Mouse (Mus musculus): ENCODE measurements around the gene Gm45808. TPM values are rescaled to one million over a fixed set of nuclear protein-coding genes. Genes with fewer than 3 reads are reported as not detected.

The Gm45808 gene
- polyA plus RNA-seq (2012; rRNA removed; ENCODE audit: low replicate concordance): 5.0 and 20.5 TPM in 2 replicates

DNA sequence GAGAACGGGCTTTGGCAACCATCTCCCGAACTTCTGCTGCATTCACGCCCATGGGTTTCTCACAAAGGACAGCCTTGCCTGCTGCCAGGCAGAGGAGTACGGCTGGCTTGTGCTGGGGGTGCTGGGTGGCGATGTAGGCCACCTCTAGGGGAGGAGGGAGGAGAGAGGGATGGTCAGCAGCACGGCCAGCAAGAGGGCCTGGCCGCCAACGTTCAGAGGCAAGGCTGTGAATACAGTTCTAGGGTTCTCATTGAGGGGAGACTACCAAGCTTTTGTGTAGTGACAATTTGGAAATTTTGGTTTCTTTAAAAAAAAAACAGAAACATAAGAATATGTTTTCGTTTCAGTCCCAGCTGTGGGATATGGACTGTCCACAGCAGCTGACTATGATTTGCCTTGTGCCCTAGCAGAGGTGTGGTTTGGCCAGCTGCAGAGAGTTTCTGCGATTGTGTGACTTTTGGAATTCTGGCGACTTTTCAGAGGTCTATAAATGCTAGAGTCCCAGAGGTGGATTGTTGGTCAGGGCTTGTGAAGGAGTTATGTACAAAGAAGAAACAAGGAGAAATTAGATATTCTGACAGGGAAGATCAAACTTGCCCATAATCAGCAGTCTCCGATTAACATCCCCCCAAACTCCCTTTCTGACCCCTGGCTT, at the start of gene Gm45808:
Gene Gm45808, minus strand, starts transcription at position 51 of the 655 bp plus-strand sequence.

DNA sequence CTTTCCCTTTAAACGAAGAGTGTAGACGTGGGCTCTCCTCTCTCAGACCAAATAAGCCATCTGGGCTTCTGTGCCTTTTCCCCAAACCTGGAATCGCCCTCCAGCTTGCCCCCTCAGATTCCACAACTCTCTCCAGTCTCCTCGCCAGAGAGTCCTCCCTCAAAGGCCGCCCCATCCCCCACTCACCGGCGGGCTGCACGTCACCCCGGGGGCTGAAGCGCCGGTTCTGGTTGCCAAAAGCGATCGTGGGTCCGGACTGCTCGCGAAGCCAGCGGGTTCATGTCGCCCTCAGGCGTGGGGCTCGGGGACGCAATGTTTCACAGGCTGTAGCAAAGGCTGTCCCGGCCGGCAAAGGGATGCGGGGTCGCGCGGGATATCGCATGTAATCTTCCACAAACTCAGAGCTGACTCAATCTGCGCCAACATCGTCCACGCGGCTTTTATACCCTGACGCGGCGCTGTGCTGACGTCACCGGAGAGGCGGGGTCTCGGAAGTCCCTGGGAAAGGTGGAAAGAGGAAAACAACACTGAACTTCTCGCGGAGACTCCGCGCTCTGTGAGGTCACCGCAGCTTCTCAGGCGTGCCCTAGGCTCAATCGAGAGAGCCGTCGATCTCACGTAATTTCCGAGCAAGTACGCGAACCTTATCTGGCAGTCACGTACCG, 39.3 kb upstream of the Gm45808 start, which contains the start of the genes Ppp1r15a and Plekha4:
Gene Ppp1r15a, minus strand, starts transcription at position 460 of the 665 bp plus-strand sequence.
Gene Plekha4, plus strand, starts transcription at position 522 of the 665 bp plus-strand sequence.

DNA sequence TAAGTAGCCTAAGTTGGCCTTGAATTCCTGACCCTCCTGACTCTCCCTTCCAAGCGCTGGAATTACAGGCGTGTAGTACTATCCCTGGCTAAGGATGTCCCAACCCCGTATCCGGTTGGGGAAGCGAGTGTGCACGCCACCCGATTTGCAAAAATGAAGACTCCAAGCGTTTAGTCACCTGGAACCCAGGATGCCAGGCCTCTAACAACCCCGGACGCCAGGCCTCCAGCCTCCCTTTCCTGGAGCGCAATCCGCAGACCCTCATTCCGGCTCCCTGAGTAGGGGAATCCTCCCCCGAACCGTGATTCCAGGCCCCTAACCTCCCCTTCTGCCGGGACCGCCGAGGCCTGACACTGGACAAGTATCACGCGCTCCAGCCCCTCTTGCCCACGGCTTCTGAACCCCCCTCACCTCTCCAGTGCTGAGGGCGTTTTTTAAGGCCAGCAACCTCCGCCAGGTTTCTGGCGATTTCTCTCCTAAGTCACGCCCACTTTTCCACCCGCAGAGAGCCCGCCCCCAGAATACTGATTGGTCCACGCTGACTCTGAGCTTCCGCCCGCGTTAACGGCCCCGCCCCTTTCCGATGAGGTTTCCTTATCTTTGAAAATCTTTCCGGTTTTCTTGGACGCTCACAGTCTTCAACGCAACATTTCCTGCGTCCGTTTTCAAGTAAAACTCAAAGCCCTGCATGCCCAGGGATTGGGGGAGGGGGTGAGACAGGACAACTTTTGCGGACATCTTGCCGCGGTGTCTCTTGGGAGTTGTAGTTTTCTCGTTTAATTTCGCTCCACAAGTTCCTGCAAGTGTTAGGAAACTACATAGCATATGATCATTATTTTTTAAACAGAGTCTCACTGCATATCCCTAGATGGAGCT, 23.5 kb upstream of the Gm45808 start, which contains the start of gene Nucb1:
Gene Nucb1, minus strand, starts transcription at position 495 of the 876 bp plus-strand sequence.

DNA sequence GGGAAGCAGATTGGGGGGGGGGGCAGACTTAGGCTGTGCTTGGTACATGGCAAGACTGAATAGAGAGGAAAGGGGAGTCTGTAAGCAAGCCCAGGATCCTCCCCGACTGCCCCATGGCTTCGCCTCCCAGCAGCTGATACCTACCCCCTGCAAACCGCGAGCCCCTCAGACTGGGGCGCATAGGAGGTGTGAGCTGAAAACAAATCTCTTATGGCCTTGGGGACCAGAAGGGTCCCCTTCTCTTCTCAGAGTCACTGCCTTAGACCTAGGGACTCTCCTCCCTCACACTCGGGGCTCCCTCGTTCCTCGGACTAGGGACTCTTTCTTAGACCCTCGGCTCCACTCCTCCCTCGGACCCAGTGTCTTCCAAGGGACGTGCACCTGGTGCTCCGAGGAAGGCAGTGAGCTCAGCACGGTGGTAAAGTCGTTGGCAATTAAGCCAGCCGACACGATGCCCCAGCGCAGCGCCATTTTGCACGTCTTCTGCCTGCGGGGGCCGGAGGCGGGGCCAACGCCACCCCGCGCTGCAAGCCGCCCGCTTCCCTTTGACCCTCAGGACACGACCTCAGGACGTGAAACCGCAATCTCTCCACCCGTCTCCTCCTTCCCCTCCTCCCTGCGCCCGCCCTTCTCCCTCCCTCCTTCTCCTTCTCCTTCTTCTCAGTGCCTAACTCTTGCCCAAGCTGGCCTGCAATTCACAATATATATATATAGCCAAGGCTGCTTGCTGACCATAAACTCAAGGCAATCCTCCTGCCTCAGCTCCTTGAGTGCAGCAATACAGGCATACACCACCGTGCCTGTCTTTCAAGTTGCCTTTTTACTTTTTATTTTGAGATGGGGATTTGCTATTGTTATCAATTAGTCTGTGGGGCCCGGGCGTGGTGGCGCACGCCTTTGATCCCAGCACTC, 1.9 kb upstream of the Gm45808 start, which contains the start of gene Dhdh:
Gene Dhdh, minus strand, starts transcription at position 513 of the 912 bp plus-strand sequence.

DNA sequence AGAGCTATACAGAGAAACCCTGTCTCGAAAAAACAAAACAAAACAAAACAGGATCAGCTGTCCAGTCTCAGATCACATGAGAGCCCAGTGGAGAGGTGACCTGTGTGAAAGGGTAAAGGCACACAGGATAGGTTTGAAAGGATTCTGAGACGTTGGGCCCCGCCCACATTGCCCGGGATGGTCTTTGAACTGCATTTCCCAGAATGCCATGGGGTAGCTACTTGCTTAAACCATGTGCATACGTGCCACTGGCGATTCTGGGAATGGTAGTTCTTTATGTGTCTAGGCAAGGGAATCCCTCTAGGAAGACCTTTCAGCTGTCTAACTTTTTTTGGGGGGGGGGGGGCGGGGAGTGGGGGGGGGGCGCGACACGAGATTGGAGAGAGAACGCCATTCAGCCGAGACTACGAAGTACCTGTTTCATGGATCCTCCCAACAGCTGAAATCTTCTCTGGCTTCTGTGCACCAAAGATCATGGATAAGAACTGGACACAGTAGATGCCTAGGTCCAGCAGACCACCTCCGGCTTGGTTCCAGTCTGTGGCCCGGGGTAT, 5.2 kb downstream of the Gm45808 start, which contains the start of gene Tulp2:
Gene Tulp2, plus strand, starts transcription at position 504 of the 554 bp plus-strand sequence.

DNA sequence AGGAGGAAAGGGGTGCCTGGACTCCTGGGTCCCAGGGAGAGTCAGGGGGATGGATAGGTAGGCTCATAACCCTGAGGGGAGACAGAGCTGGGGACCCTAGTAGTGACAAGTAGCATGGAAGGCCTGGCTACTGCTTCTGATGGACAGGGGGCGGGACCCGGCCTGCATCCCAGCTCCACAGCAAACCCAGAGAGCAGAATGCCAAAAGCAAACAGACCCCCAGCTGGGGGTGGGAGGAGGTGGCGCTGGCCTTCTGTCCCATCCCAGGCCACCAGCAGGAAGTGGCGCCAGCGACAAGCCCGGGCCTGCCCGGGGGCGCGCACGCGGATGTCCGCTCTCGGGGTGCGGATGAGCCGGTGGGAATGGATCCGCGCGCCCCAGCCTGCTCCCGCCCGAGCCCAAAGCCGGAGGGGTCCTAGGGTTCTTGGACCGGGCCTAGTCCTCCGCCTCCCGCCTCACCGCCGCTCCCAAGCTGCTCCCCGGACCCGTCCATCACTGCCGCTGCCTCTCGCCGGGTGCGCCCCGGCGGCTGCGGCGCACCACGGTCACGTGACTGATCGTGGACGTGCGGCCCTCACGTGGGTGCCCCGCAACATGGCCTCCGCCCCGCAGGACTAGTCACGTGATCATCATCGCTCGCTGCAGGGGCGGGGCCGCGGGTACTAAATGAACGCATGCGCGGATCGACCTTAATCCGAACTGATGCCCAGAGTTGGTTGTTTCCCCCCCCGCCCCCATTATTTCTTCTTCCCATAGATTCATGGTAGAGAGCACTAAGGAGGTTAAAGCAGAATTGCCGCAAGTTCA, 20.1 kb downstream of the Gm45808 start, which contains the start of gene Bax:
Gene Bax, minus strand, starts transcription at position 616 of the 807 bp plus-strand sequence.

DNA sequence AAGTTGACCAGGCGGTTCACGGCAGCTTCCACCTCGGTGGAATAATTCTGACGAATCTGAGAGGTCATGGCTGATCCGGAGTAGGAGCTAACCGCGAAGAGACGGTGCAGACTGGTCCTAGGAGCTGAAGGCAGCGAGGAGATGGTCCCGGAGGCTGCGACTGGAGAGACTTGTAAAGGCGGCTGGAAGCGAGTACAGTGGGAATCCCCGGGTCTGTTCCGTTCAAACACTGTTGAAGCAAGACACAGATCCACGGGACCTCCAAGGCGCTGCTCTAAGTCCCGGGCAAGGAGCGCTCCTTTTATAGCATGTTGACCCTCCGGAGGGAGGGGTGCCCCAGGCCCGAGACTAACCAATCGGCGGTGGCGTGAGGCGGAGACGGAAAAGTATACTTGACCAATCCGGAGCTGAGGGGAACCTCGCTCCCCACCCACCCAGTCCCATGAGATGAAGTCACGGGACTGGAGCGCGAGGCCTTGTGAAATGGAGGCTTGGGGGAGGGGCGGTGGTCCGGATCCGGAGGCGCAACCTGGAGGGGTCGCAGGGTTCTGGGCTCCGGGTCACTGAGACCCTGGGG, 27.0 kb downstream of the Gm45808 start, which contains the start of gene Ftl1:
Gene Ftl1, minus strand, starts transcription at position 321 of the 577 bp plus-strand sequence.

DNA sequence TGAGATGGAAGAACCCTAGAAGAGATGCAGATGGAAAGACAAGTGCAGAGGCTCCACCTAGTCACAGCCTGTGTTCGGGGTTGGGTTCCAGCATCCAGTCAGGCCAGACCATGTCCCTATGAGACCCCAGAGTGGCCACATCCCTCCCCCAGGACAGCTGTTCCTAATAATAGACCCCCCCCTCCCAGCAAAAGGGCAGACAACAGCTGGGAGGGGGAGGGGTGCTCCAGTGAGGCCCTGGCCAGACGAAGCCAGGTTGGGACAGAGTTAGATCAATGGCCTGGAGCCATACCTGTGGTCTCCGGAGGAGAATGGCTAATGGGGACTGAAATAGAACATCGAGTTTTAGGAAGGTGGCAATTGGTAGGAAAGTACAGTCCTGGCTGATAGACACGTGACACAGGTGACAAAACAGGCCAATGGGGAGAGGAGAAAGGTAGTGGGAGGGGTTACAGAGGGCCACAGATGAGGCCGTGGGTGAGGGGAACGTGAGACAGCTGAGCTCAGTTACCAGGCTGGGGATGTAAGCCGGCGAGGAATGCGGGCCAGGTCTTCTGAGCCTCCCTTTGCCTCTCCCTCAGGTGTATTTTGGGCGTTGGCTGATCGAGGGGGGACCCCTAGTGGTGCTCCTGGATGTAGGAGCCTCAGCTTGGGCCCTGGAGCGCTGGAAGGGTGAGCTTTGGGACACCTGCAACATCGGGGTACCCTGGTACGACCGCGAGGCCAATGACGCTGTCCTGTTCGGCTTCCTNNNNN, 48.9 kb downstream of the Gm45808 start, which contains the start of gene Ruvbl2:
Gene Ruvbl2, minus strand, starts transcription at position 576 of the 756 bp plus-strand sequence.

DNA sequence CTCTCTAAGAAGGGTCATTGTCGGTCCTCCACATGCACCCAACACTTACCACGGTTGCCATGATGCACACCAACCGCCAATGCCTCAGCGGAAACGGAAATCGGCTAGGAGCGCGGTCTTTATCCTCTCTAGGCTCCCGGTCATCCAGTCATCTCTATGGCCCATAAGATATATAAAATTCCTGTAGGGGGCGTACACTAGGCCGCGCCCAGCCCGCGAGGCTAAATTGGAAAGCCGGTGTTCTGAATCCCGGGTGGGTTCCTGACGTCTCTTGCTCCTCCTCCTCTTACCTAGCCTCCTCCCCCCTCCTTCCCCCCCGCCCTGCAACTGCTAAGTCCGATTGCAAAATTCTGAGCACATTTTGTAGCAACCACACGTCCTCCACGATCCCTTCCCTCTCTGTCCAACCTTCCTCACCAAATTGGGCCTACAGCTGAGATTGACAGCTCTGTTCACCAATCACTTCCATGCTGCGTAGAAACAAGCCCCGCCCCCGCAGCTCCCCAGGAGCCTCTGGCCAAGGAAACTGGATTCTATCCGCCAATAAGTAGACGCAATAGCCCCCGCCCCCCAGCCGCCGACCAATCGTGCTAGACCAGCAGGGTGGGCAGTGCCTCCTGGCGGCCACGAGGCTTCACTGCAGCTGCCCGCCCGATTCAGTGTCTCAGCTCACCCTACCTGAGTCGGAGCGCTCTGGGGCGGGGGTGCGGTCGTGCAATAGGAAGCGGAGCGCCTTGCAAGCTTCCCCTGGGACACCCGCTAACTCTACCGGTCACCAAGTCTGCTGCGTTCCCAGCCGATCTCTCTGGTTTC, 52.2 kb downstream of the Gm45808 start, which contains the start of gene Gys1:
Gene Gys1, plus strand, starts transcription at position 642 of the 813 bp plus-strand sequence.

DNA sequence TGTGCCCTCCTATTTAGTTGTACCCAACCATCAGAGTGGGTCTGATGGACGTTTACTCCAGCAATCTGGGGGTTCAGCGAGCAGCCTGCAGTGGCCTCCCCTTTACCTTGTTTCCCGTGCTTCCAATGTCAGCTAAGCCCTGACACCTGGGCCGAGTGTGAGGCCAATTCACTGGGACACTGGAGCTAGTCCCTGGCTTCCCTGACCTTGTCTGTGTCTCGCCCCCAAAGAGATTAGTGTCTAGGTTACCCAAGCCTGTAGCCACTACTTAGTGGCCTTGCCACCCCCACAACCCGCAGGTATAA, 66.0 kb downstream of the Gm45808 start, which contains the start of gene Lhb:
Gene Lhb, plus strand, starts transcription at position 206 of the 305 bp plus-strand sequence.

Other genes with a start within 250 kb of the Gm45808 start
- 37.7 and 42.8 TPM in 2 replicates for gene Cd37, start 247.7 kb downstream of the Gm45808 start, polyA plus RNA-seq (2012; rRNA removed; ENCODE audit: low replicate concordance)
- gene Slc6a16, start 245.7 kb downstream of the Gm45808 start, polyA plus RNA-seq (2012; rRNA removed; ENCODE audit: low replicate concordance): not detected in 2 replicates
- 0.11 TPM in 1 of 2 replicates, not detected in the other for gene Slc6a21, start 209.3 kb downstream of the Gm45808 start, polyA plus RNA-seq (2012; rRNA removed; ENCODE audit: low replicate concordance)
- 20.9 and 38.3 TPM in 2 replicates for gene Trpm4, start 153.0 kb downstream of the Gm45808 start, polyA plus RNA-seq (2012; rRNA removed; ENCODE audit: low replicate concordance)
- 0.30 and 1.2 TPM in 2 replicates for gene Hrc, start 151.5 kb downstream of the Gm45808 start, polyA plus RNA-seq (2012; rRNA removed; ENCODE audit: low replicate concordance)
- gene Ppfia3, start 119.8 kb downstream of the Gm45808 start, polyA plus RNA-seq (2012; rRNA removed; ENCODE audit: low replicate concordance): 2.0 and 2.5 TPM in 2 replicates
- 4.4 and 34.4 TPM in 2 replicates for gene Lin7b, start 116.2 kb downstream of the Gm45808 start, polyA plus RNA-seq (2012; rRNA removed; ENCODE audit: low replicate concordance)
- gene Snrnp70, start 91.1 kb downstream of the Gm45808 start, polyA plus RNA-seq (2012; rRNA removed; ENCODE audit: low replicate concordance): 195 and 299 TPM in 2 replicates
- 0.07 and 0.18 TPM in 2 replicates for gene Kcna7, start 81.2 kb downstream of the Gm45808 start, polyA plus RNA-seq (2012; rRNA removed; ENCODE audit: low replicate concordance)
- gene Ntf5, start 73.1 kb downstream of the Gm45808 start, polyA plus RNA-seq (2012; rRNA removed; ENCODE audit: low replicate concordance): 0.13 and 1.2 TPM in 2 replicates
- gene Lhb, start 66.0 kb downstream of the Gm45808 start, polyA plus RNA-seq (2012; rRNA removed; ENCODE audit: low replicate concordance): not detected in 2 replicates
- gene Gys1, start 52.0 kb downstream of the Gm45808 start, polyA plus RNA-seq (2012; rRNA removed; ENCODE audit: low replicate concordance): 95.5 and 128 TPM in 2 replicates
- 41.3 and 83.3 TPM in 2 replicates for gene Ruvbl2, start 48.7 kb downstream of the Gm45808 start, polyA plus RNA-seq (2012; rRNA removed; ENCODE audit: low replicate concordance)
- 2,999 and 3,958 TPM in 2 replicates for gene Ftl1, start 26.9 kb downstream of the Gm45808 start, polyA plus RNA-seq (2012; rRNA removed; ENCODE audit: low replicate concordance)
- gene Bax, start 19.9 kb downstream of the Gm45808 start, polyA plus RNA-seq (2012; rRNA removed; ENCODE audit: low replicate concordance): 94.4 and 133 TPM in 2 replicates
- 0.20 and 0.76 TPM in 2 replicates for gene Tulp2, start 4.9 kb downstream of the Gm45808 start, polyA plus RNA-seq (2012; rRNA removed; ENCODE audit: low replicate concordance)
- gene Dhdh, start 2.0 kb upstream of the Gm45808 start, polyA plus RNA-seq (2012; rRNA removed; ENCODE audit: low replicate concordance): 21.6 and 53.7 TPM in 2 replicates
- gene Nucb1, start 23.6 kb upstream of the Gm45808 start, polyA plus RNA-seq (2012; rRNA removed; ENCODE audit: low replicate concordance): 427 and 466 TPM in 2 replicates
- 26.7 and 32.6 TPM in 2 replicates for gene Ppp1r15a, start 39.5 kb upstream of the Gm45808 start, polyA plus RNA-seq (2012; rRNA removed; ENCODE audit: low replicate concordance)
- 12.8 and 21.4 TPM in 2 replicates for gene Plekha4, start 39.5 kb upstream of the Gm45808 start, polyA plus RNA-seq (2012; rRNA removed; ENCODE audit: low replicate concordance)
- 3.1 and 7.0 TPM in 2 replicates for gene Hsd17b14, start 68.1 kb upstream of the Gm45808 start, polyA plus RNA-seq (2012; rRNA removed; ENCODE audit: low replicate concordance)
- 143 and 215 TPM in 2 replicates for gene Bcat2, start 83.3 kb upstream of the Gm45808 start, polyA plus RNA-seq (2012; rRNA removed; ENCODE audit: low replicate concordance)
- 0.78 and 1.8 TPM in 2 replicates for gene Fgf21, start 128.7 kb upstream of the Gm45808 start, polyA plus RNA-seq (2012; rRNA removed; ENCODE audit: low replicate concordance)
- gene Fut1, start 130.5 kb upstream of the Gm45808 start, polyA plus RNA-seq (2012; rRNA removed; ENCODE audit: low replicate concordance): 0.07 and 0.24 TPM in 2 replicates
- 0.41 and 1.0 TPM in 2 replicates for gene Izumo1, start 135.0 kb upstream of the Gm45808 start, polyA plus RNA-seq (2012; rRNA removed; ENCODE audit: low replicate concordance)
- 38.6 and 65.4 TPM in 2 replicates for gene Rasip1, start 140.7 kb upstream of the Gm45808 start, polyA plus RNA-seq (2012; rRNA removed; ENCODE audit: low replicate concordance)
- 7.2 and 11.2 TPM in 2 replicates for gene Mamstr, start 153.2 kb upstream of the Gm45808 start, polyA plus RNA-seq (2012; rRNA removed; ENCODE audit: low replicate concordance)
- gene Fut2, start 179.6 kb upstream of the Gm45808 start, polyA plus RNA-seq (2012; rRNA removed; ENCODE audit: low replicate concordance): 0.03 and 21.7 TPM in 2 replicates
- gene Ntn5, start 197.2 kb upstream of the Gm45808 start, polyA plus RNA-seq (2012; rRNA removed; ENCODE audit: low replicate concordance): not detected in 2 replicates
- gene Sec1, start 207.6 kb upstream of the Gm45808 start, polyA plus RNA-seq (2012; rRNA removed; ENCODE audit: low replicate concordance): 0.23 and 0.30 TPM in 2 replicates
- gene Car11, start 213.0 kb upstream of the Gm45808 start, polyA plus RNA-seq (2012; rRNA removed; ENCODE audit: low replicate concordance): 17.8 and 42.8 TPM in 2 replicates
- gene Dbp, start 218.3 kb upstream of the Gm45808 start, polyA plus RNA-seq (2012; rRNA removed; ENCODE audit: low replicate concordance): 63.6 and 77.9 TPM in 2 replicates
- 753 and 1,942 TPM in 2 replicates for gene Rpl18, start 228.6 kb upstream of the Gm45808 start, polyA plus RNA-seq (2012; rRNA removed; ENCODE audit: low replicate concordance)
- 36.9 and 48.7 TPM in 2 replicates for gene Sphk2, start 231.2 kb upstream of the Gm45808 start, polyA plus RNA-seq (2012; rRNA removed; ENCODE audit: low replicate concordance)
- 0.42 and 0.51 TPM in 2 replicates for gene Fam83e, start 234.4 kb upstream of the Gm45808 start, polyA plus RNA-seq (2012; rRNA removed; ENCODE audit: low replicate concordance)
- not detected in 2 replicates for gene Spaca4, start 239.0 kb upstream of the Gm45808 start, polyA plus RNA-seq (2012; rRNA removed; ENCODE audit: low replicate concordance)